Mouse (Mus musculus): ENCODE data around the gene Cab39l.
A peak's percentile ranks its signal among the peaks of the same experiment; 100 is the strongest.

DNA sequence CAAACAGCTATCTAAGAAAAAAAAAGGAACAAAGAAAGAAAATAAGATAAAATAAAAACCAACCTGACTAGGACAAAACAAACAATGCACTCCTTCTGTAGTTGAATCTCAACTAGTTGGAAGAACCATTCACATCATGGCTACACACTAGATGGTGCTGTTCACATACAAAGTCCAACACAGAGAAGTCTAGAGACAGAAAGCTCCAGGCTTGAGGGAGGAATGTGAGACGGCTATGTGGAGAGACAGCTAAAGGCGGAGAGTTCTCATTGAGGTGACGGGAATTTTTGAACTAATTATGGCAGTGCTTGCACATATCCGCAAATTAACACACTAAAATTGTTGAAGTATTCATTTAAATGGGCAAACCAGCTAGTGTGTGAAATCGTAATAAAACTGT lies 113.3 kb downstream of the Cab39l start:
- peak; percentile 49 for TF ChIP-seq CTCF (IDR thresholded peaks at IDR 0.05; ENCODE audit: low read depth)
- TF ChIP-seq EP300 (IDR thresholded peaks at IDR 0.05; ENCODE audit: low read depth): no peak

All from heart, postnatal 0 days (tissue).